Mouse (Mus musculus): ENCODE results near the gene Eri2. TPM values are rescaled to one million over a fixed set of nuclear protein-coding genes. Genes with fewer than 3 reads are reported as not detected.

Gene Eri2
- polyA plus RNA-seq (2012; rRNA removed) = 0.86 and 1.3 TPM in 2 replicates

DNA sequence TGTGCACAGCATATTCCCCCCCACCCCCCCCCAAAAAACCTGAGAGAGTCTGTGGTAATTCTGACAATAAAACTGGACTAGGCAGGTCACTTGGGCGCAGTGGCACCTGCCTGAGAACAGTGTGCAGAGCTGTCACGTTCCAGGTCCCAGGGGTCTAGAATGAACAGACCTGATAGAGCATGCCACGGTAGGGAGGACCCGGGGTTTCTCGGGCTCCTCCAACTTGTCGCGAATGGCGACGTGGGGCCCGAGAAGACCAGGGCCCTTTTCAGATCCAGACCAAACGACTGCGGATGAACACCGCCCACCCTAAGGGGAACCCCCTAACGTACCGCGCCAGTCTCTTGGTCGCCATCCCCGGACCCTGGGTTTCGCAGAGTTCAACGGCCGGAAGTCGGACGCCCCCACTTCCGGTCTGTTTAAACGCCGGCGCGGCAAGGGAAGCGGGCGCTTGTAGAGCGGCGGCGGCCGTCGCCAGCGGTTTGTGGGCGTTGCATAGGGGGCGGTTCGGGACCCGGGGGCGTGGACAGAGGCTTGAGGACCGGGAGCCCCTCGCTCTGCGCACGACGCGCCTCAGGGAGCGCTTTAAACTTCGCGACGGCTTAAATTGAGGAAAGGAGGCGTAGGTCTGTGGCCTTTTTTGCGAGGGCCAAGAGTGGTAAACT, at the start of gene Eri2, which contains the start of gene Rexo5:
Eri2 (minus strand) TSS at position 473 of the 665 bp plus-strand sequence.
Rexo5 (plus strand) TSS at position 421 of the 665 bp plus-strand sequence.

DNA sequence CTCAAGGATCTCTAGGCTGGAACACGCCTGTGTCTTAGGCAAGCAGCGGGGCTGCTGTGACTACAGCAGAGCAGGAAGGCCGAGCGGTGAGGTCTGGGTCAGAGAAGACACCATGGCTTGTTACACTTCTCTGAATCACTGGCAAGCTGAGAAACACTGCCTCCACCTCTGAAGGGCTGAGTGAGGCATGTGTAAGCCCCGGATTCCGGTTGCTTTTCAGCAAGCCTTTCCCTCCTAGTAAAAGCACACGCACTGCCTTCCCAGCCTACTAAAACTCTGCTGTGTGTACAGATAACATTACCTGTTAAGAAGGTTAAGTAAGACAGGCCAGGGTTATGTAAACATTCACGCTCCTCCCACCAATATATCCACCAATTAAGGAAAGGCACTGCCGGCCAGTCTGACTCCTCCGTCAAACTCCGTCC, 33.3 kb downstream of the Eri2 start, which contains the start of gene Acsm3:
Acsm3 (plus strand) TSS at position 397 of the 425 bp plus-strand sequence.

GRCm38 (mm10) chr7:119720253-119720946, 73.5 kb downstream of the Eri2 start, which contains the start of gene Thumpd1:
Thumpd1 (minus strand) TSS chr7:119720798.

Other genes starting within 250 kb of the Eri2 start
- not detected in 2 replicates for gene Acsm2, start 239.7 kb downstream of the Eri2 start, polyA plus RNA-seq (2012; rRNA removed)
- gene Acsm1, start 187.0 kb downstream of the Eri2 start, polyA plus RNA-seq (2012; rRNA removed) = 0.17 TPM in 1 of 2 replicates, not detected in the other
- not detected in 2 replicates for gene Acsm4, start 104.0 kb downstream of the Eri2 start, polyA plus RNA-seq (2012; rRNA removed)
- 36.6 and 39.4 TPM in 2 replicates for gene Thumpd1, start 73.3 kb downstream of the Eri2 start, polyA plus RNA-seq (2012; rRNA removed)
- 0.16 and 0.36 TPM in 2 replicates for gene Acsm3, start 33.1 kb downstream of the Eri2 start, polyA plus RNA-seq (2012; rRNA removed)
- 1.1 and 2.1 TPM in 2 replicates for gene Rexo5, start 52 bp downstream of the Eri2 start, polyA plus RNA-seq (2012; rRNA removed)
- gene Lyrm1, start 101.8 kb upstream of the Eri2 start, polyA plus RNA-seq (2012; rRNA removed) = 0.69 and 0.90 TPM in 2 replicates
- 7.5 and 8.4 TPM in 2 replicates for gene Dcun1d3, start 102.2 kb upstream of the Eri2 start, polyA plus RNA-seq (2012; rRNA removed)

Data from ovary, adult 2 months (tissue).